Mouse (Mus musculus) thymus, adult 2 months (tissue): ENCODE measurements around the gene Ttll9. TPM values are rescaled to one million over a fixed set of nuclear protein-coding genes. Genes with fewer than 3 reads are reported as not detected.

Experiments
- DNase-seq: peaks from one replicate; pipeline ENCODE4 v3.0.0; 2021
- H3K27ac ChIP-seq: fragments of 200-500 bp; 2 replicates; pipeline ENCODE4 v1.5.1; 2012; ENCODE audit warnings: low read length, control low read depth; ENCODE audit not compliant: control insufficient read depth, insufficient read depth
- H3K27me3 ChIP-seq: fragments of 200-500 bp; 2 replicates; pipeline ENCODE4 v1.6.1; 2012; ENCODE audit warnings: mild to moderate bottlenecking, low read length, moderate library complexity, mixed read lengths; ENCODE audit not compliant: control insufficient read depth, insufficient read depth
- H3K36me3 ChIP-seq: fragments of 200-500 bp; 2 replicates; pipeline ENCODE4 v1.6.1; 2012; ENCODE audit warnings: mild to moderate bottlenecking, low read length, moderate library complexity; ENCODE audit not compliant: control insufficient read depth, insufficient read depth
- H3K4me1 ChIP-seq: fragments of 200-500 bp; replicated peaks from 2 replicates; pipeline ENCODE4 v1.6.1; 2012; ENCODE audit warnings: low read length; ENCODE audit not compliant: control insufficient read depth, insufficient read depth
- H3K4me3 ChIP-seq: fragments of 200-500 bp; 2 replicates; pipeline ENCODE4 v1.5.1; 2012; ENCODE audit warnings: mild to moderate bottlenecking, low read length, control low read depth, moderate library complexity; ENCODE audit not compliant: control insufficient read depth, insufficient read depth
- CTCF ChIP-seq: fragments of 200-500 bp; IDR thresholded peaks from 2 replicates; pipeline ENCODE4 v1.5.1; 2012; ENCODE audit warnings: mild to moderate bottlenecking, control low read depth, low read length, moderate library complexity, borderline replicate concordance; ENCODE audit not compliant: control insufficient read depth, poor library complexity, insufficient read depth; ENCODE audit errors: extremely low read depth
- POLR2A ChIP-seq: fragments of 200-500 bp; IDR thresholded peaks from 2 replicates; pipeline ENCODE4 v1.6.1; 2012; ENCODE audit warnings: mild to moderate bottlenecking, low read length, control low read depth, moderate library complexity; ENCODE audit not compliant: control insufficient read depth, poor library complexity, insufficient read depth; ENCODE audit errors: extremely low read depth
- WGBS: fragments of 180-500 bp; shearing (Covaris S2); methylation state at CpG from one replicate; pipeline ENCODE4 v1.1.7; 2018; 5-methylcytosine and 5-hydroxymethylcytosine counted together
- polyA plus RNA-seq: library from polyadenylated mRNA; depleted of rRNA; stranded (reverse); fragments of >200 nt; gene quantifications from 2 replicates; pipeline ENCODE4 v1.2.3, GENCODE M21; 2012

The Ttll9 gene
- polyA plus RNA-seq, 1 experiment = 2.1 TPM

- Histone ChIP-seq H3K4me3 (no peak overlapping the region), H3K4me1 (no peaks in the 10 kb centered on the region; the same call in 1 of the 2 replicates), H3K36me3 (no peaks in the 10 kb centered on the region), H3K27me3 (peaks cover 3% of the 10 kb centered on the region; the same call in 1 of the 2 replicates), H3K27ac (no peak overlapping the region)
- no peak for DNase-seq
- WGBS = 94% methylated on average over 5 of the region's 5 CpGs
- no peak for TF ChIP-seq CTCF
- no peak for TF ChIP-seq POLR2A
Observed at GRCm38 (mm10) chr2:152948438-152949020, 13.8 kb upstream of the Ttll9 start.

GRCm38 (mm10) chr2:152950358-152951064 is 11.8 kb upstream of the Ttll9 start:
- H3K4me3 ChIP-seq = no peak overlapping the region
- 53% methylated on average over 11 of the region's 11 CpGs for WGBS
- H3K27ac ChIP-seq = no peak overlapping the region
- H3K4me1 ChIP-seq = no peaks in the 10 kb centered on the region; the same call in 1 of the 2 replicates
- H3K27me3 ChIP-seq = peaks cover 3% of the 10 kb centered on the region; the same call in 1 of the 2 replicates
- DNase-seq = no peak
- TF ChIP-seq CTCF = no peak
- no peak for TF ChIP-seq POLR2A
- no peaks in the 10 kb centered on the region for H3K36me3 ChIP-seq

- TF ChIP-seq CTCF = peak; percentile 24; the same call in 1 of the 2 replicates
- no peak for TF ChIP-seq POLR2A
- H3K4me1 ChIP-seq = no peaks in the 10 kb centered on the region; the same call in 1 of the 2 replicates
- WGBS = 2% methylated on average over 52 of the region's 54 CpGs
- H3K36me3 ChIP-seq = no peaks in the 10 kb centered on the region
- H3K27me3 ChIP-seq = peaks cover 3% of the 10 kb centered on the region; the same call in 1 of the 2 replicates
- H3K27ac ChIP-seq = no peak within 1 kb of the TSS
- DNase-seq = peak; percentile 49
- H3K4me3 ChIP-seq = peak within 1 kb of the TSS; percentile 39
Observed at GRCm38 (mm10) chr2:152951065-152951849, 11.0 kb upstream of the Ttll9 start, which contains the start of gene Dusp15. Dusp15 (minus strand) TSS chr2:152951698.

GRCm38 (mm10) chr2:152951850-152952720 is 10.2 kb upstream of the Ttll9 start:
- 34% methylated on average over 13 of the region's 13 CpGs for WGBS
- TF ChIP-seq POLR2A = no peak
- no peaks in the 10 kb centered on the region for H3K36me3 ChIP-seq
- no peak overlapping the region for H3K27ac ChIP-seq
- DNase-seq = no peak
- H3K4me3 ChIP-seq = peak overlapping the region; percentile 39
- H3K4me1 ChIP-seq = no peaks in the 10 kb centered on the region; the same call in 1 of the 2 replicates
- peaks cover 3% of the 10 kb centered on the region; the same call in 1 of the 2 replicates for H3K27me3 ChIP-seq

GRCm38 (mm10) chr2:152958116-152958515 is 4.2 kb upstream of the Ttll9 start:
- 84% methylated on average over 3 of the region's 3 CpGs for WGBS
- DNase-seq = no peak
- no peaks in the 10 kb centered on the region for H3K27me3 ChIP-seq
- no peak overlapping the region for H3K27ac ChIP-seq
- no peak for TF ChIP-seq CTCF
- no peak for TF ChIP-seq POLR2A
- H3K36me3 ChIP-seq = no peaks in the 10 kb centered on the region
- H3K4me1 ChIP-seq = 0 out of 2 replicates have a peak, but pooled peaks cover 4% of the 10 kb centered on the region
- no peak overlapping the region for H3K4me3 ChIP-seq
